Mouse (Mus musculus): ENCODE results near the gene Dennd4a.
"Not testable (repeated sequence)": the region's sequence is repeated elsewhere in the genome, so short reads cannot be mapped to it uniquely, and the experiment has no call there.

Dennd4a gene

GRCm38 (mm10) chr9:64809851-64810250, 1.3 kb upstream of the Dennd4a start:
- DNase-seq (ENCODE audit: extremely low read depth, insufficient read length, low spot score) = no peak

GRCm38 (mm10) chr9:64811538-64812474, 666 bp downstream of the Dennd4a start:
- no peak for DNase-seq (ENCODE audit: extremely low read depth, insufficient read length, low spot score)

DNA sequence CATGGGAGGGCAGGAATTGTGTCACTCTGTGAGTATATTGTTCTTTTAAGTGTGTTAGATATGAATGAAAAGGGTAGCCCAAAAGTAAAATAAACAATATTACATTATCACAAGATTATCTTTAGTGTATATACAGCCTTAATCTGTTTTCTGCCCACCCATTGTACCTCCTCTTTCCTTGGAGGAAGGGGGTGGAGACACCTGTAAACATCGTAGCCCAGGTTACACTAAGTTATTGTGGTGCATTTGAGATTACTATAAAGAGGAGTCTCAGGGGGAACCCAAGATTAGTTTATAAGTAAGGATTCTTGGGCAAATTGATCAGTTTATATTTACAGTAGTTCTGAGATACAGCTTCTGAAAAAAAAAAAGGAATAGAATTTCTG, 1.3 kb downstream of the Dennd4a start:
- DNase-seq (ENCODE audit: extremely low read depth, insufficient read length, low spot score) = no peak

GRCm38 (mm10) chr9:64814273-64814672, 3.1 kb downstream of the Dennd4a start:
- no peak for DNase-seq (ENCODE audit: extremely low read depth, insufficient read length, low spot score)

GRCm38 (mm10) chr9:64819686-64820085, 8.5 kb downstream of the Dennd4a start:
- DNase-seq (ENCODE audit: extremely low read depth, insufficient read length, low spot score) = not testable (repeated sequence)

DNA sequence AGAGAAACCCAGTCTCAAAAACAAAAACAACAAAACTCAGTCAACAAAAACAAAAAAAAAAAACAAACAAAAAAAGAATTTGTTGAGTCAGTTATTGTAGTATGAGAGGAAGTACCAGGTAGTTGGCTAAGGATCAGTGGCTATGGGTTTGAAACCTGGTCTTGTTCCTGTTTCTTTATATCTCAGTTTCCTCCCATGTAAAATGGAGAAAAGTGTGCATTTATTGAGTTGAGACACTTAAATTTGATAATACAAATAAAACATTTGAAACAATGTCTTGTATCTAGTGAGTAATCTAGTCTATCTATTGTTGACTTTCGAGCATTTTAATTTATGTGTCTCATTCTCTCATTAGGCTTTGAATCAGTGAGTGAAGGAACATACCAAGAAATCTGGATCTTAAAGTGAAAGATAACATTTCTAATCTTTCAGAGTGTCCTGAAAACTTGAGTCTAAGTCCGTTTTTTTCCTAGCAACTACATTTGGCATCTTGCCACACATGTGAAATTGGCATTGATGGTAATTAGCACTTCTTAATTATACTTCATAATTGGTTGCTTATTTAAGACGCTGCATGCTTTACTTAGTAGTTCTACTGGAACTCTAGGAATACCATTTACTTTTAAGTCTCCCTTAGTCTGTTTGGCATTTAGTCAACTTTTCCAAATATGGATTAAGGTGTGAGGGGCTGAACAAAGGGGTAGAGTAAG, 9.1 kb downstream of the Dennd4a start:
- DNase-seq (ENCODE audit: extremely low read depth, insufficient read length, low spot score) = no peak

- DNase-seq (ENCODE audit: extremely low read depth, insufficient read length, low spot score) = no peak
Observed at GRCm38 (mm10) chr9:64822235-64822634, 11.1 kb downstream of the Dennd4a start.

DNA sequence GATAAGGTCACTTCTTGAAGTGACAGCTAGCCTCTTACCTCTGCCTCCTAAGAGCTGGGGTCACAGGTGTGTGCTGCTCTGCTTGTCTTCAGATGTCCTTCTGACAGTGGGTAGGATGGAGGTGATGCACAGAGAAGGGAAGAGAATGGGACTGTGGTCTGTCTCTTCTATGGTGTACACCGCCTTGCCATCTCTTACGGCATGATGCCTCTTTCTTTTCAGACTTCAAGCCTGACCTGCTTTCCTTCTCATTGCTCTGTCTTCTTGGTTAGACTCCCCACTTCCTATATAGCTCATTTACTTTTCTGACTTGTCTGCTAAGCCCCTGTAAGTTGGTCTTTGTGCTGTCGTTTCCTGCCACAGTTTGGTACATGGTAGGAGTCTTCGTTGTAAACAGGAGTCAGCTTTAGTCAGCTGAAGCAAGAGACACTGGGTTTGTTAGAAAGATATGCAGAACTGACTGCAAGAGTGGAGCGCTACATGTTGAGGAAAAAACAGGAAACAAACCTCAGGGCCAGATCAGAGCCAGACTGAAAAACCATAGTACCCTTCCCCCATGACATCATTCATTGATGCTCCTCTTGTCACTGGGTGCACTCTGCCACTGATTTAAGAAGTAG, 13.4 kb downstream of the Dennd4a start:
- DNase-seq (ENCODE audit: extremely low read depth, insufficient read length, low spot score) = no peak

- no peak for DNase-seq (ENCODE audit: extremely low read depth, insufficient read length, low spot score)
Observed at GRCm38 (mm10) chr9:64830092-64830618, 19.0 kb downstream of the Dennd4a start.

- no peak for DNase-seq (ENCODE audit: extremely low read depth, insufficient read length, low spot score)
Observed at GRCm38 (mm10) chr9:64830641-64831040, 19.5 kb downstream of the Dennd4a start.

GRCm38 (mm10) chr9:64831760-64832159, 20.6 kb downstream of the Dennd4a start:
- no peak for DNase-seq (ENCODE audit: extremely low read depth, insufficient read length, low spot score)

- no peak for DNase-seq (ENCODE audit: extremely low read depth, insufficient read length, low spot score)
Observed at GRCm38 (mm10) chr9:64834418-64834817, 23.3 kb downstream of the Dennd4a start.

DNA sequence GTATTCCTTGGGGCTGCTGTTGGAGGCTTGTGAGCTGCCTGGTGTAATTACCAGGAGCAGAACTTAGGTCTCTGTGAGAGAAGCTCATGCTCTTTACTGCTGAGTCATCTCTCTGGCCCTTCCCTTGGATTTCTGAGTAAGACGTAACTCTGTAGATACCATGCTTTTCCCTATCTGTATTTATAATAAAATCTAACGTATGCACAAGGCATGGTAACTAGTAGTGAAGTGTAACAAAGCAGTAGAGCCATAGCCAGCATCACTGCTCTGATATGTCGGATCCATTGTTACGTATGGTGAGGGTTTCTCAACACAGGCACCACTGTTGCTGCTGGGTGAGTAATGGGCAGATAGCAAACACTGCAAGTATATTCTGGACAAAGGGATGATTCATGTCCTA, 34.2 kb downstream of the Dennd4a start:
- no peak for DNase-seq (ENCODE audit: extremely low read depth, insufficient read length, low spot score)

DNA sequence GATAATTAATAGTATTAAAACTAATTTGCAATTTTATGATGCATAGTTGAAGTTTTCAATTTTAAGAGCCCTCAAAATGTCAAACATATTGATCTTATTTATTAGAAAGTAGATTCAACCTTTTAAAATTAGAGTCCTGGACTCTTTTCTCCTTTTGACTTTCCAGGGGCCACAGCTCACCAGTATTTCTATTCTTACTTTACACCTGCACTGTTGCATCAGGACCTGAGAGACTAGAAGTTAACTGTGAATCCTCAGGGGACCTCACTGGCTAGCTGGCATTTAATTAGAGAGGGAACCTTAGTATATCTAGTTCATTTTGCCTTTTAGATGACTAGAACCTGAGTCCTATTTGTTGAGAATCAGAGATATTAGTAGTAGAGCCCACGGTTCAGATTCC, 38.4 kb downstream of the Dennd4a start:
- no peak for DNase-seq (ENCODE audit: extremely low read depth, insufficient read length, low spot score)

- DNase-seq (ENCODE audit: extremely low read depth, insufficient read length, low spot score) = no peak
Observed at GRCm38 (mm10) chr9:64860083-64860482, 48.9 kb downstream of the Dennd4a start.

DNA sequence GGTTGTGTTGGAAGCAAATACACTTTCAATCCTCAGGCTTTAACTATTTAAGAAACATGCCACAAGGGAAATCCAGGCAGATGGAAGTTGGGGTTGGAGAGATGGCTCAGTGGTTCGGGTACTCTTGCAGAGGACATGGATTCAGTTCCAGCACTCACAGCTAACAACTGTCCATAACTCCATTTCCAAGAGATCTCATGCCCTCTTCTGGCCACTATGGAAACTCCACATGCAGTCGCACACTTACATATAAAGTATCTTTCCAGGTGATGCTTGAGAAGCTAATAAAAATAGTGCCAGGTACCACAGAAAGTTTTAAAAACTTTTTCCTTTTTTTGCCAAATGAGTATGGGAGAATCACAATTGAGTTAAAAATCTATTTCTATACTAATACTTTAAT, 51.5 kb downstream of the Dennd4a start:
- no peak for DNase-seq (ENCODE audit: extremely low read depth, insufficient read length, low spot score)

GRCm38 (mm10) chr9:64886008-64886407, 74.9 kb downstream of the Dennd4a start:
- no peak for DNase-seq (ENCODE audit: extremely low read depth, insufficient read length, low spot score)

DNA sequence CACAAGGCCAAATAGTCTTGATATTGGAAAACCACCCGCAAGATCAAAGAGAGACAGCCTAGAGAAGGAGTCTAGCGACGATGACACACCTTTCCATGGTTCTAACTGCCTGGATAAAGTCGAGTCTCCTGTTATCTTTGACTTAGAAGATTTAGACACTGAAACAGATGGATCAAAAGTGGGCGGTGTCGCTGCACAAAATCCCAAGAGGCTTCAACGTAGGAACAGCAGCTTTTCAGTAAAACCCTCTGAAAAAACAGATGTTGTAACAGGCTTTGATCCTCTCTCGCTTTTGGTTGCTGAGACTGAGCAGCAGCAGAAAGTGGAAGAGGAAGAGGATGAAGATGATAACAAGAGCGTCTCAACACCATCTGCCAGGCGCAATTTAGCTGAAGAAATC, 85.5 kb downstream of the Dennd4a start:
- DNase-seq (ENCODE audit: extremely low read depth, insufficient read length, low spot score) = no peak

GRCm38 (mm10) chr9:64902866-64903265, 91.7 kb downstream of the Dennd4a start:
- DNase-seq (ENCODE audit: extremely low read depth, insufficient read length, low spot score) = no peak

- DNase-seq (ENCODE audit: extremely low read depth, insufficient read length, low spot score) = peak; percentile 24
Observed at GRCm38 (mm10) chr9:64903386-64903785, 92.2 kb downstream of the Dennd4a start.
